Mouse (Mus musculus): ENCODE results near the gene Trim56.
A peak's percentile ranks its signal among the peaks of the same experiment; 100 is the strongest.
"Not testable (repeated sequence)": the region's sequence is repeated elsewhere in the genome, so short reads cannot be mapped to it uniquely, and the experiment has no call there.

Trim56 gene

DNA sequence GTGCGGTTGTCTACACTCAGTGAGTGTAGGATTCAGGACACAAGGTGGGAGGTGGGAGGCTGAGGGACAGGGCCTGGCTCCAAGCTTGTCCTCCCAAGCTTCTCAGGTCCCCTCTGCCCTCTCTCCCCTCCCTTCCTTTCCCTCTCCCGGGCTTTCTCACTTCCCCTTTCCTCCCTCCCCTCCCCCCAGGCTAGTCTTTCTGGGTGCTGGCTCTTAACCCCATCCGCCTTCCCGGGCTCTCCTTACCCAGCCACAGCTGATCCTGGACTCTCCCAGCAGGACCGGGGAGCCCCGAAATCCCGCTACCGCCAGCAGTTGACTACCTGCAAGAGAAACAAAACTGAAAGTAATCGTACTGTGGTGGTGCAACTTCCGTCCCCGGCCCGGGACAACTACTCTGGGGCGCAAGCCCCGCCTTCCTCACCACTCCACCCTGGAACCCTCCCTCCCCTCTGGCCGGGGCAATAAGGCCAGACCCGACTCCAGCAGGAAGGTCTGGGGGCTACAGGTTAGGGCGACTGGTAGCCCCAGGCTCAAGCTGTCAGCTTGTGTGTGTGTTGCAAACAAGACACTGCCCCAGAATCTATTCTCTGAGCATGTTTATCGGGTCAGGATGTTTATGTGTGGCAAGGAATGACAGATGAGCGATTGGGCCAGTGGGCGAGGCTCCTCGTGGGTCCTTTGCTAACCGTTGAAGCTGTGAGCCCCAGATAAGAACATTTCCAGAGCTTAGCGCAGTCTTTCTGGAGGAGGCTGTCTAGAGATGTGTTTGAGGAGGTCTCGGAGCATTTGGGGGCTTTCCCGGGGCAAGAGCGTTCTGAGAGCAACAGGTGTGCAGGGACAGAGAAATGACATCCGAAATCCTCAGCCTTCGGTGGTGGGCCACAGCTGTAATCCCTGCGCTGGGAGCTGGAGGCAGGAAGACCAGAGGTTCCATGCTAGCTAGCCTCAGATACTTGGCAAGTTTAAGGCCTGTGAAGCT, at the start of gene Trim56:
TSS of gene Trim56 (minus strand) at position 344 of the 982 bp plus-strand sequence.
- DNase-seq (ENCODE audit: low spot score in 2 of 2): peak; percentile 83 to 91

DNA sequence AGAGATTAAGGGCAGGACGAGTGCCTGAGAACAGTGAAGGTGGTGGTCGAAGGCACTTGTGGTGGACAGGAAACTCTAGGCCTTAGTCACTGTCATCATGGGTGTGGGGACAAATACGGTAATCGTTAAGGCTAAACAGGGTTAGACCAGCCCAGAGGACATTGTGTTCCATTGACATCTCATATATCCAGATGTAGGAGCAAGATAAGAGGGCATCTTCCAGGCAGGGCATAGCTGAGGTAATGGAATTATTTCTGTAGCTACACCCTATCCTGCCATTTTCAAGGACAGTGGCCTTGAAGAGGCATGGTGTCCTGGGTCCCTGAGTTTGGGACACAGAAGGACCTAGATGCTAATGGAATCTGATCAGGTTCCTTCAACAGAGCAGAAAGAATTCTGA, 45.8 kb upstream of the Trim56 start:
- DNase-seq (ENCODE audit: low spot score in 2 of 2): no peak

DNA sequence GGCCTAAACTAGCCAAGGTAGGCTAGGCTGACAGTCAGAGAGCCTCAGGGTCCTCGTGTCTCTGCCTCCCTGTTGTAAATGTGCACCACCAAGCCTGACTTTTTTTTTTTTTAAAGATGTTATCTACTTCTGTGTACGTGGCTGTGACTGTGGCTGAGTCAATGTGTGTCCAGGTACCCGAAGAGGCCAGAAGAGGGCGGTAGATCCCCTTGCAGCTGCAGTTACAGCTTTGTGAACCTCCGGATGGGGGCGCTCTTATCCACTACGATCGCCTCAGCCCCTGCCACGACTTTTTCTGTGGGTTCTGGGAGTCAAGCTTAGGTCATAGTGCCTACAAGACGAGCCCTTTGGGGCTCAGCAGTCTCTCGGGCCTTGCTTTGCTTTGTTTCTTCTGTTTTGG, 43.5 kb upstream of the Trim56 start:
- peak; percentile 75 to 90 for DNase-seq (ENCODE audit: low spot score in 2 of 2)

DNA sequence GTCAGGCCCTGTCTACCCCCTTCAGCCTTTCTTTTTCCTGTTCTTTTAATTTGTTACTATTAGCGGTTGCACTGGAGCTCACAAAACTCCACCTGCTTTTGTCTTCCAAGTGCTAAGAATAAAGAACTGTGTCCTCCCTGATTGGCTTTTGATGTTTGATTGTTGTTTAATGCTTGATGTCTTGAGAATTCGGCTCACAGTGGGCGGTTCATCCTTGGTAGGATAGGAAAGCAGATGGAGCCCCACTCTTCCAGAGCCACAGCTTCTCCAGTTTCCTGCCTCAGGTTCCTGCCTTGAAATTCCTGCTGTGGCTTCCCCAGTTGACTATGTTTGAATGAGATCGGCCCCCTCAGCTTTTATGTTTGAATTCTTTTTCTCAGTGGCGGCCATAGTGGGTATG, 37.3 kb upstream of the Trim56 start:
- no peak for DNase-seq (ENCODE audit: low spot score in 2 of 2)

DNA sequence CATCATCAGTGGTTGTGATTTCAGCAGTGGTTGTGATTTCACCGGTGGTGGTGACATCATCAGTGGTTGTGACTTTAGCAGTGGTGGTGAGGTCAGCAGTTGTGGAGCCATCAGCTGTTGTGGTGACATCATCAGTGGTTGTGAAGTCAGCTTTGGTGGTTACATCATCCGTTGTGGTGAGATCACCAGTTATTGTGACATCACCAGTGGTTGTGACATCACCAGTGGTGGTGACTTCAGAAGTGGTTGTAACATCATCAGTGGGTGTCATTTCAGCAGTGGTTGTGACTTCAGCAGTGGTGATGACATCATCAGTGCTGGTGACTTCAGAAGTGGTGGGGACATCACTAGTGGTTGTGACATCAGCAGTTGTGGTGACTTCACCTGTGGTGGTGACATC, 36.6 kb upstream of the Trim56 start:
- DNase-seq (ENCODE audit: low spot score in 2 of 2): no peak

DNA sequence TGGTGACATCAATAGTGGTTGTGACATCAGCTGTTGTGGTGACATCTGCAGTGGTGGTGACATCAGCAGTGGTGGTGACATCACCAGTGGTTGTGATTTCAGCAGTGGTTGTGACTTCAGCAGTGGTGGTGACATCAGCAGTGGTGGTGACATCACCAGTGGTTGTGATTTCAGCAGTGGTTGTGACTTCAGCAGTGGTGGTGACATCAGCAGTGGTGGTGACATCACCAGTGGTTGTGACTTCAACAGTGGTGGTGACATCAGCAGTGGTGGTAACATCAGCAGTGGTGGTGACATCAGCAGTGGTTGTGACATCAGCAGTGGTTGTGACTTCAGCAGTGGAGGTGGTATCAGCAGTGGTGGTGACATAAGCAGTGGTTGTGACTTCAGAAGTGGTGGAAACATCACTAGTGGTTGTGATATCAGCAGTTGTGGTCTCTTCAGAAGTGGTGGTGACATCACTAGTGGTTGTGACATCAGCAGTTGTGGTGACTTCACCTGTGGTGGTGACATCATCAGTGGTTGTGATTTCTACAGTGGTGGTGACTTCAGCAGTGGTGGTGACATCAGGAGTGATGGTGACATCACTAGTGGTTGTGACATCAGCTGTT, 33.4 kb upstream of the Trim56 start, which contains the start of gene Muc3:
TSS of gene Muc3 (minus strand) at position 51 of the 611 bp plus-strand sequence.
- not testable (repeated sequence) for DNase-seq (ENCODE audit: low spot score in 2 of 2)

DNA sequence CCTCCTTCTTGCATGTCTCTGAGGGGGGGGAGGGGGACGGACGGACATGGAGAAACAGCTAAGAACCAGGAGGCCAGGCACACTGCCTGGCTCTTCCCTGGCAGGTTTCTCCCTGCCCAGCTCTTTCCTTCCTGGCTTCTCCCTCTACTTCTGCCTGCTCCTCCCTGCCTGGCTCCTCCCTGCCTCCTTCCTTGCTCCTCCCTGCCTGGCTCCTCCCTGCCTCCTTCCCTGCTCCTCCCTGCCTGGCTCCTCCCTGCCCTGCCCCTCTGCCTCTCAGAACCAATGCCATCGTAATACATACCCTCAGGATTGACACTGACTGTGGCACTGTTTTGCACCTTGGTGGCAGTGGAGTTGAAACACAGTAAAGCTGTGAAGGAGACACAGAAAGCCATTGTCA, 24.8 kb upstream of the Trim56 start:
- no peak for DNase-seq (ENCODE audit: low spot score in 2 of 2)

DNA sequence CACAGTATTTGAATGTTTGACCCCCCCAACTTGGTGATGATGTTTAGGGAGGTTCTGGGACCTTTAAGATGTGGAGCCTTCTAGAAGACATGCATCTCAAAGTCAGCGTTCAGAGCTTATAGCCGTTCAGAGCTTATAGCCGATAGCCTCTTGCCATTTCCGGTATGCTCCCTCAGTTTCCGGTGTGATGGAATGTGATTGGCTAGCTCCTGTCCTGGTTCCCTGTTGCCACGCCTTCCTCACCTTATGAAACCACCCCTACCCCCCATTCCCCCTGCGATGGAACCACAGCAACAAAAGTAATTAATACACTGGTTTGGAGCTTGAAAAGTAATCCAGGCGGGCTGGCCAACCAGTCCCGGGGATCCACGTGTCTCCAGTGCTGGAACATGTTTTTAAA, 23.0 kb upstream of the Trim56 start:
- DNase-seq (ENCODE audit: low spot score in 2 of 2): no peak

DNA sequence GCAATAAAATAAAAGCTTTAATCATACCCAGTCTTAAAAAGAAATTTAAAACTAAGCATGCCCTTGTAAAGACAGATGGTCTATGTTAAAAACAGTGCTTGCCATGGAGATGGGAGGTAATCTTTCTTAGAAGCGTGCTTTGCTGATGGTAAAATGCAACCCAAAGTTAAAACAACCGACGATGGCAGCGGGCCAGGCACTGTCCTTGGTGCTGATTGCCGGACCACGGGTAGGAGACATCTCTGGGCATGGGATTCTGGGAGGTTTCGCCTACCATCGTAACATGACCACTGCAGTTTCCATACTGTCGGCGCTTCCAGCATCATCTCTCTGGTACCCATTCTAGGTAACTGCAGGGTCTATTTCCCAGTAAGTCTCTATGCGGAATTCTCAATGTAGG, 18.9 kb upstream of the Trim56 start:
- no peak for DNase-seq (ENCODE audit: low spot score in 2 of 2)

DNA sequence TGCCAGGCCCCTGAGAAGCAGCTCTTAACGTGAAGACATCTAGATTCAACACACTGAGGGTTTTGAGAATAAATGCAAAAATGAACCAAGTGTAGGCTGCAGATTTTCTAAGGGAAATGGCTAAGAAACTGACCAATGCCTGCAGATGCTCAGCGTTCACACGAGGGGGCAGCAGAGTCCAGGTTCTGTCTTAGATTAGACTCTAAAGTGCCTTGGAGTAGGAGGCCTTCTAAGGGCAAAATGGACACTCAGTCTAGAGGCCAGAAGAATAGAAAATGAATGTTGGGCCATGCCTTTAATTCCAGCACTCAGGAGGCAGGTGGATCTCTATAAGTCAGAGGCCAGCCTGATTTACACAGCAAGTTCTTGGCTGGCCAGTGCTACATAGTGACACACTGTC, 15.5 kb upstream of the Trim56 start:
- DNase-seq (ENCODE audit: low spot score in 2 of 2): peak; percentile 37 to 78

DNA sequence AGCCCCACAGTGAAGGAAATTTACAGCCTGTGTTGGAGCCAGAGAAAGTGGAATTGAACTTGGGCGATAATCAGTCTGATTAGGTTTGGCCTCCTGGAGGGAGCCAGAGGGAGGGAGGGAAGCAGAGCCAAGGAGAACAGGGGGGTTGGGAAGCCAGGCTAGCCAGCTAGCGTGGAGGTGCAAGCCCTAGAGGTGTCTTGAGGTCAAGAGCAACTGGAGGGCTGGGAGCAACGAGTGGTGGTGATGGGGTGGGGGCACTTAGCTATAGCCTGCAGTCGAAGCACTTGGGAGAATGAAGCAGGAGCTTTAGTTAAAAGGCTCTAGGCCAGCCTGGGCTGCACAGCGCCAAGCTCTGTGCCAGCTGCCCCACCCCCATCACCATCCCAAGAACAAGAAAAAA, 13.3 kb upstream of the Trim56 start:
- no peak for DNase-seq (ENCODE audit: low spot score in 2 of 2)

DNA sequence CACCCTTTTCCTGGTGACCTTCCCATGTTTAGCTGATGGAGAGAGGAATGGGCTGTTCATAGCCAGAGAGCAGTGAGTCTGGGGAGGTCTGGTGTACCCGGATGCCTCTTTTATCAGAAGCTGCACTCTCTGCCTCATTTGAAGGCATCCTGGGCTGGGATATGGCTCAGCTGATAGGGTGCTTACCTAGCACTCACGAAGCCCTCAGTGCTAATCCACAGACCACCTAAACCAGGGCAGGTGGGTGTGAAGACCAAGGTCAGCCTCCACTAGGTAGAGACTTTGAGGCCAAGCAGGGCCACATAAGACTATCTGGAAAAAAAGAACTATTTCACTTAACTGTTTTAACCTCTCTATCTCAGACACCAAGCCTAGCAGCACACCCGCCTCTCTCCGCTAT, 7.5 kb upstream of the Trim56 start:
- DNase-seq (ENCODE audit: low spot score in 2 of 2): no peak

DNA sequence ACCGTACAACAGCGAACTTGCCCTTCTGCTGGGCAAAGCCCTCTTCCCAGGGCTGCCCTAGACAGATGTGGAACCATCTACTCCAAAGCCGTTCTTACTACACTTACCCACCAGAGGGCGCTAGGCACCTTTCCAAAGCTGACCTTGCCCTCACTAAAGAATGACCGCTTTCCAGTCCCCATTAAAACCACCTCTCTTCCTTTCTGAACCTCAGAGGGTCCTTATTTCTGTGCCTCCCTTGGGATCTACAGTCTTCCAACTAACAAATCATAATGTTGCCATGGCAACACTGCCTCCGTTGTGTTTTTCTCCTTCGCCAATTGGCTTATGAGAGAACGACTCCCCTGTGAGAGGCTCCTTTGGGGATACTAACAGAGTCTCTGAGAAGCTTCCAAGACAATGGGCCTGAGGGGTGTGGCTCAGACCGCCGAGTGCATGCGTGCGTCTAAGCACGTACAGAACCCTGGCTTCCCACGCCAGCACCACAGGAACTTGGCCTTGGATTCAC, 6.7 kb upstream of the Trim56 start:
- peak; percentile 77 to 90 for DNase-seq (ENCODE audit: low spot score in 2 of 2)

DNA sequence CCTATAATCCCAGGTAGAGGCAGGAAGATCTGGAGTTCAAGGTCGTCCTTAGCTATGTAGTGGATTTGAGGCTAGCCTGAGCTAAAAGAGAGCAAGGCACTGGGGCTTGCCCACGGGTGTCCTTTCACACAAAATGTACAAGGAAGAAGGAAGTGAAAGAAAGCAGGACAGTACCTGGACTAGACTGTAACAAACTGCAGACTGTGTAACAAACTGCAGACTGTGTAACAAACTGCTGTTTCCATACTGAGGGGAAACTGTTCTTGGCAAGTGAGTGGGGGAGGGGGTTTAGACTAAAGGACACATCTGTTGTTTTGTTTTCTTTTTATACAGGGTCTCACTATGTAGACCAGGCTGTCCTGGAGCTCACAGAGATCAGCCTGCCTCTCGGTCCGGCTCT, 5.3 kb upstream of the Trim56 start:
- no peak for DNase-seq (ENCODE audit: low spot score in 2 of 2)

DNA sequence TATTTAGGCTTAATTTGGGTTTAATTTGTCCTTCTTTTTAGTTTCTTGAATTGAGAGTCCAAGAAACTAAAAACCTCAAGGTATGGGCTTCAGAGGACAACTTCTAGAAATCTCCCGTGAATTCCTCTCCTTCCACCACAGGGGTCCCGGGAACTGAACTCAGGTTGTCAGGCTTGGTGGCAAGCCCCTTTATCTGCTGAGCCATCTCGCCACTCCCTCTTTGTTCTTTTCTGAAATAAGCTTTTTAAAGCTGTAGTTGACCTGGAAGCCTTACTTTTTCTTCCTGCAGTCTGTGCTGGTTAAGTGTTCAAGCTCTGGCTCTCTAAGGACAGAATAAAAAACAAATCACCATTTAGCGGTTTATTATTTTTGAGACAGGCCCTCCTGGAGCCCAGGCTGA, 2.9 kb upstream of the Trim56 start:
- DNase-seq (ENCODE audit: low spot score in 2 of 2): no peak

DNA sequence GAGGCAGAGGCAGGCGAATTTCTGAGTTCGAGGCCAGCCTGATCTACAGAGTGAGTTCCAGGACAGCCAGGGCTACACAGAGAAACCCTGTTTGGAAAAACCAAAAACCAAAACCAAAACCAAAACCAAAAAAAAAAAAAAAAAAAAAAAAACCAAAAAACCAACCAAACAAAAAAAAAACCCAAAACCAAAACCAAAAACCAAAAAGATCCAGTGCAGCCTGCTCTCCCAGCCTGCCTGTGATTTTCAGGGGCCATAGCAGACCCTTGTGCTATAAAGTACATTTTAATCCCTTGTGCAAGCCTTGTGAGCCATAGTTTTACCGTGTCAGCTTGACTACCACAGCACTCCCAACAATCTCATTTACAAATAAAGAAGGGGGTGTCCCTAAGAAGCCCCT, 2.0 kb upstream of the Trim56 start:
- DNase-seq (ENCODE audit: low spot score in 2 of 2): not testable (repeated sequence)

DNA sequence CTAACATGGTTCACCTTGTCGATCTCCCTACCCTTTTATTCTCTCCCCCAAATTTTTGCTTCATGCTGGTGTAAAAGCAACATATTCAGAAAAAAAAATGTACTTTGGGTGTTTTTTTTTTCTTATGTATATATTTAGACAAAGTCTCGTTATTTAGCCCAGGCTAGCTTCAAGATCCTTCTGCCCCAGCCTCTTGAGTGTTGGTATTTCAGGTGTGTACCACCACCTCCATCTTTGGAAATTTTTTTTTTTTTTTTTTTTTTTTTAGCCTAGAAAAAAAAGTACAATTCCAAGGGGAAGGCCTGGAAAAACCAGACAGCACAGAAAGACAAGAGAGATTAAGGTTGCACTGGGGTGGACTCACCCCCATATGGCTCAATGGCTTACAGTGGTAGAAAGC, 978 bp upstream of the Trim56 start:
- DNase-seq (ENCODE audit: low spot score in 2 of 2): no peak

DNA sequence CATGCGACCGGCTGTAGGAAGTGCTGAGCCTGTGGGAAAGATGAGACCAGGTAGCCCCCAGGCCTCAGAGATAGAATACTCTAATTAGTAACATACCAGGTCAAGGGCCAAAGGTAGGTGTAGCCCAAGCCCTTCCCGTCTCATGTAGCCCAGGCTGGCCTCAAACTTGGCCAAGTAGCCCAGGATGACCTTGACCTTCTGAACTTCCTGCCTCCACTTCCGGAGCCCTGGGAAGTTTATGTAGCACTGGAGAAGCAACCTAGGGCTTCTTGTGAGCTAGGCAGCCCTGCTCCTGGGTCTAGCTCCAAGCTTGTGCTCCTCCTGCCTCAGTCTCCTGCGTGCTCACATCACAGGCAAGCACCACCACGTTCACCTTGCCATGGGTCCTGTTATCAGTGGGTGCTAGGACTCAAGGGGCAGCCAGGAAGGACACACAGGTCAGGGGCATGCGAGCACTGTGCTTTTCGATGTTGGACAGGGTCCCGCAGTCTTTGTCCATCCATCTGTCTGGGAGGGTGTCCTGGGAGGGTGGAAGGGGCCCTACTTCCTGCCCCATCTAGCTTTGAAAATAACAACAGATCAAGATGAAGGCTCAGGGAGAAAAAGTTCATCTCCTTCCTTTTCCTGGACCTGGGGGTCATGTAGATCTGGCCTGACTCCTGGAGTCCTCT, 983 bp downstream of the Trim56 start:
- DNase-seq (ENCODE audit: low spot score in 2 of 2): peak in 1 of 2 experiments; percentile 63

DNA sequence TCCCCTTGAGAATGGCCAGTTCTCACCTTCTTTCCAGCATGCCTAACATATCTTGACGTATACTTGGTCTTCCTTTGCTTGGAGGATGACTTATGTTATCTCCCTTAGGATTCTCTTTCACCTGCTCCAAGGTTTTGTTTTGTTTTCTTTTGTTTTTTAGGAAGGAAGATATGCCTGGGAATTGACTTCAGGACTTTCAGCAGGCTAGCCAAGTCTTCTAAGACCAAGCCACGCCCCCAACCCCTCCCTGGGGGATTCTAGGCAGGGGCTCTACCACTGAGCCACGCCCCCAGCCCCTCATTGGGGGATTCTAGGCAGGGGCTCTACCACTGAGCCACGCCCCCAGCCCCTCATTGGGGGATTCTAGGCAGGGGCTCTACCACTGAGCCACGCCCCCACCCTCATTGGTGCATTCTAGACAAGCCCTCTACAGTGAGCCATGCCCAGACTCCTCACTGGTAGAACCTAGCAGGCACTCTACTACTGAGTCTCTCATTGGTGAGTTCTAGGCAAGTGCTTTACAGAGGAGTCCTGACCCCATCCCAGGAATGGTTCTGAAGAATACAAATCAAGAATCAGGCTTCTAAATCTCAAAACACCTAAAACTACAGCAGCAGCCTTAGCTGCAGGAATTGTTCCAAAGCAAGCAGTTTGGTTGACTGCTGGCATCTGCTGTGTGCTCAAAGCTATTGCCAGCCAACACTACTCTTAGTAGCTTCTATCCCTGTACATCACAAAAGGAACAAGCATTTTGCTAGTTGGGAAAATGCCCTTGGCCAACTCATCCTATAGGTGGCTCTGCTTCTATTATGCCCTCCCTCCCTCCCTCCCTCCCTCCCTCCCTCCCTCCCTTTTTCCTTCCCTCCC, 4.2 kb downstream of the Trim56 start:
- no peak for DNase-seq (ENCODE audit: low spot score in 2 of 2)

DNA sequence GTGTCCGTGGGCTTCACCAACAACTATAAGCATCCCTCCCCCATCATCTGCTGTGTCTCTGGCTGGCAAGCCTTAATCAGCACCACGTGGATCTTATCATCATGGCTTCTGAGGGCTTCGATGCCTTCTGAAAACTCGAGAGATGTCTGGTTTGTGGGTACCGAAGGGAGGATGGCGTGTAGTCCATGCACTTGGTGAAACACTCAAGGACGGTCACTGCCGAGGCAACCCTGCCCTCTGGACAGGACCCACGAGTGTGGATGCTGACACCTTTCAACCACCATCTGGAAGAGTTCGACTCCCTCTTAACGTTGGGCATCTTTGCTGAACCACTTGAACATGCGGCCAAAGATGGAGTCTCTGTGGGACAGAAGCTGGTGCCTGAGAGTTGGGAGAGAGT, 5.1 kb downstream of the Trim56 start:
- no peak for DNase-seq (ENCODE audit: low spot score in 2 of 2)

DNA sequence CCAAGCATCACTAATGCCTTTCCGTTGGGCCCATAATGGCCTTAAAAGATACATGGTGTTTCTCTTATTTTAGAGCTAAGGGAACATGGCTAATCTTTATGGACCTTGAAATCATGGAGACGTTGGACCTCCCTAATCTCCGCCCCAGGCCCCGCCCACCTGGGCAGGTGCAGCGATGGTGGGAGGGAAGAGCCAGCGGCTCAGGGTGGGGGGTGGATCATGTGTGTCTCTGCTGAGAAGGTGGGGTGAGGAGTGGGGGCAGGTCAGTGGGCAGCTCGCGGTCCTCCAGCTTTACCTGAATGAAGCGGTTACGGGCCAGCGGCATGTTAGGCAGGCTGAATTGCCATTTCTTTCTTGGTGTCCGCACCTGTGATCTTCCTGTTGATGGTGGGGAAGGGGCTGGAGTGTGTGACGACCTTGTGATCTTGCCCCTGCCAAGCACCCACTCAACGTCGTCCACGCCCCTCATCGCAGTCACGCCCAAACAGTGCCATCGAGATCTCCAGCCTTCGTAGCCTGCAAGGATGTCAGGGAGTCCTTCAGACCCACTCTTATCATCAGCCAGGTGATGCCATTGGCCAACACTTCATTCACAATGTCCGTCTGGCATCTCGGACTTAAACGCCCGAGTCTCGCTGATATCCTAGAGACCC, 5.9 kb downstream of the Trim56 start:
- DNase-seq (ENCODE audit: low spot score in 2 of 2): no peak
